In the genomic region with DNA sequence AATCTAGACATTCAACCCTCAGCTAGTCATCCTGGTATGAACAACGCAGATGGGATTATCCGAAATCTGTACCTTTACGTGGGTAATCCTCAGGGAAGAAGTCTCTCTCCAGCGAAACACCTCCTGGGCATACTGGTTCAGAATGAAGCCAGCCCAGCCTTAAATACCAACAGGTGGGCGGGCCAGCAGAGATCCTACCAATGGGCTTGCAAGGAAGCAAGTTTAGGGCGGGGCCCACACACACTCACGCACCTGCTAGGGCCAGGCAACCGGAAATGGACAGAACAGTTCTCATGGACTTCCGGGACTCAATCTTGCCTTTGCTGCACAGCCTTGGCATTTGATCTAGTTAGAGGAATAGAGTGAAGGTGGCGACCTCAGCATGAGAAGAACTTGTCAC, we compare ENCODE assay signal across 22 mouse cellular contexts. TPM values are rescaled to one million over a fixed set of nuclear protein-coding genes. Genes with fewer than 3 reads are reported as not detected.
DNase-seq lines count a peak whose midpoint lies in the region; ATAC-seq and TF ChIP-seq lines count a peak whose summit lies in the region.
"Had no signal": no experiment of that assay in that cellular context is flagged by ENCODE, and none has a peak within 500 bp of the region (broad histone marks: within the 10 kb centered on the region; RNA-seq: fewer than 3 reads in every experiment).

No protein-coding gene starts in this region.

- TF ChIP-seq CTCF in kidney, adult 2 months (conservative IDR thresholded peaks at IDR 0.05; ENCODE audit: insufficient read depth, insufficient read length, low read depth, low read length), result no peak
- TF ChIP-seq CTCF in ES-Bruce4 (IDR thresholded peaks at IDR 0.05; ENCODE audit: low read depth, low read length), result no peak

- no peak for TF ChIP-seq POLR2A in kidney, adult 2 months (IDR thresholded peaks at IDR 0.05; ENCODE audit: low read depth, low read length)
- peak; percentile 91 for TF ChIP-seq POLR2A in ES-Bruce4 (IDR thresholded peaks at IDR 0.05; ENCODE audit: insufficient read depth, low read length)

- no peaks in the 10 kb centered on the region for H3K27me3 ChIP-seq in kidney, adult 2 months (replicated peaks; ENCODE audit: control insufficient read depth, insufficient read depth, low read length)
- no peaks in the 10 kb centered on the region for H3K27me3 ChIP-seq in ES-Bruce4 (ENCODE audit: control insufficient read depth, insufficient read depth, low read length, poor library complexity, severe bottlenecking)
- H3K27me3 ChIP-seq in liver, embryonic 15.5 days, result no peaks in the 10 kb centered on the region
- H3K27me3 ChIP-seq: forebrain, embryonic 12.5 days; limb, embryonic 12.5 days; megakaryocyte, embryonic 14.5 days; midbrain, embryonic 15.5 days had no signal

- H3K4me3 ChIP-seq in kidney, adult 2 months (ENCODE audit: insufficient read depth, low read depth, low read length), result no peak overlapping the region
- peak overlapping the region; percentile 58 for H3K4me3 ChIP-seq in ES-Bruce4 (ENCODE audit: low read depth, low read length)
- H3K4me3 ChIP-seq in liver, embryonic 15.5 days (replicated peaks), result no peak overlapping the region
- H3K4me3 ChIP-seq: forebrain, embryonic 12.5 days; limb, embryonic 12.5 days; megakaryocyte, embryonic 14.5 days; midbrain, embryonic 15.5 days; myocyte had no signal

- no peak for TF ChIP-seq EP300 in ES-Bruce4 (IDR thresholded peaks at IDR 0.05; ENCODE audit: insufficient read depth, low read depth, low read length)

- H3K9ac ChIP-seq in ES-Bruce4 (ENCODE audit: low read depth, poor library complexity, severe bottlenecking), result no peak overlapping the region
- H3K9ac ChIP-seq in liver, embryonic 15.5 days, result no peak overlapping the region
- H3K9ac ChIP-seq: forebrain, embryonic 12.5 days; limb, embryonic 12.5 days; midbrain, embryonic 15.5 days had no signal

- H3K4me2 ChIP-seq in liver, embryonic 15.5 days, result no peak overlapping the region
- H3K4me2 ChIP-seq: forebrain, embryonic 12.5 days; limb, embryonic 12.5 days; midbrain, embryonic 15.5 days had no signal

- DNase-seq in kidney, adult 2 months, result peak; percentile 27
- no peak for DNase-seq in kidney, postnatal 25 days
- DNase-seq in ZHBTc4 (ENCODE audit: low read depth, low spot score), result peak; percentile 89
- DNase-seq in c-Kit-positive CD71-positive TER-119-positive erythroid progenitor cells, embryonic 14.5 days (ENCODE audit: low spot score), result no peak
- no peak for DNase-seq in ovary, postnatal 36 days (ENCODE audit: low spot score)
- no peak for DNase-seq in adrenal gland, postnatal 4 days (ENCODE audit: low spot score in 2 of 2)
- DNase-seq: adrenal gland, adult 8-10 months; cerebellum, adult 11-12 months; cerebellum, postnatal 36 days; gastrocnemius, postnatal 14 days; heart, postnatal 10 days; kidney, adult 9 months; lung, adult 18-20 months; lung, postnatal 14 days; right cerebral cortex, postnatal 25 days had no signal

- H3K27ac ChIP-seq in kidney, adult 2 months (ENCODE audit: insufficient read depth, low read depth, low read length), result no peak overlapping the region
- H3K27ac ChIP-seq in ES-Bruce4 (ENCODE audit: insufficient read depth, low read length), result no peak overlapping the region
- H3K27ac ChIP-seq in liver, embryonic 15.5 days (replicated peaks), result no peak overlapping the region
- H3K27ac ChIP-seq: forebrain, embryonic 12.5 days; limb, embryonic 12.5 days; midbrain, embryonic 15.5 days had no signal

- no peaks in the 10 kb centered on the region; the same call in 1 of the 2 replicates for H3K4me1 ChIP-seq in kidney, adult 2 months (ENCODE audit: control insufficient read depth, insufficient read depth, low read length)
- H3K4me1 ChIP-seq in ES-Bruce4 (ENCODE audit: control insufficient read depth, insufficient read depth, low read length), result no peaks in the 10 kb centered on the region
- H3K4me1 ChIP-seq in liver, embryonic 15.5 days (replicated peaks), result peaks cover 49% of the 10 kb centered on the region
- H3K4me1 ChIP-seq: forebrain, embryonic 12.5 days; midbrain, embryonic 15.5 days had no signal

- WGBS in kidney, adult 2 months, result 93% methylated on average over 10 of the region's 10 CpGs
- 81% methylated on average over 10 of the region's 10 CpGs for whole genome bisulfite sequencing in liver, embryonic 15.5 days (ENCODE audit: insufficient replicate concordance)

- peak; percentile 38; the same call in 1 of the 2 replicates for ATAC-seq in liver, embryonic 15.5 days (ENCODE audit: insufficient read depth)
- ATAC-seq: midbrain, embryonic 15.5 days had no signal

- no peaks in the 10 kb centered on the region for H3K9me3 ChIP-seq in ES-Bruce4 (replicated peaks; ENCODE audit: control insufficient read depth, insufficient read depth, low read length, poor library complexity, severe bottlenecking)
- H3K9me3 ChIP-seq in liver, embryonic 15.5 days (replicated peaks), result no peaks in the 10 kb centered on the region
- H3K9me3 ChIP-seq: forebrain, embryonic 12.5 days; limb, embryonic 12.5 days; megakaryocyte, embryonic 14.5 days; midbrain, embryonic 15.5 days had no signal

- H3K36me3 ChIP-seq in kidney, adult 2 months (ENCODE audit: control insufficient read depth, insufficient read depth, low read length), result no peaks in the 10 kb centered on the region
- H3K36me3 ChIP-seq in ES-Bruce4 (ENCODE audit: control insufficient read depth, insufficient read depth, low read length, poor library complexity, severe bottlenecking), result no peaks in the 10 kb centered on the region
- peaks cover 26% of the 10 kb centered on the region for H3K36me3 ChIP-seq in liver, embryonic 15.5 days (replicated peaks)
- H3K36me3 ChIP-seq: forebrain, embryonic 12.5 days; limb, embryonic 12.5 days; midbrain, embryonic 15.5 days had no signal

RNA-seq across cellular contexts. Expression of gene Zfp217, which starts 5.4 kb away (rescaled TPM):
- 7.0 and 8.2 TPM in 2 replicates for polyA plus RNA-seq in kidney, adult 2 months (2012; rRNA removed)
- polyA plus RNA-seq in ES-Bruce4 (2011; ENCODE audit: insufficient read depth, insufficient read length, low read depth, missing spikeins), result 39.6 and 39.9 TPM in 2 replicates
- polyA plus RNA-seq in liver, embryonic 15.5 days (2015; fragmentation: Nextera tagmentation; extraction: Ambion mirVana), result 3.4 and 4.7 TPM in 2 replicates
- 10 to 100 TPM; 34.9 to 37.9 TPM for total RNA-seq in adrenal gland, postnatal 4 days (2021)

Comparison
In these comparisons a context has a peak if more than half of its experiments do, and no peak if none do; other contexts are left out.
1. DNase-seq: peak in kidney, adult 2 months (single experiment) and ZHBTc4 (single experiment); none in kidney, postnatal 25 days (0 of 2), c-Kit-positive CD71-positive TER-119-positive erythroid progenitor cells, embryonic 14.5 days (single experiment), ovary, postnatal 36 days (single experiment) and adrenal gland, postnatal 4 days (0 of 2).